Mouse (Mus musculus) neutrophil, adult 83 days (primary cell): ENCODE data around the gene Spast. TPM values are rescaled to one million over a fixed set of nuclear protein-coding genes. Genes with fewer than 3 reads are reported as not detected.

ENCODE experiments used
- total RNA-seq, 2 experiments: library from RNA; stranded (reverse); gene quantifications; one replicate each; pipeline ENCODE4 v1.2.4; 2023

Gene Spast
- 10 to 100 TPM; 21.4 TPM for total RNA-seq

GRCm38 (mm10) chr17:74338937-74339804 is at the start of gene Spast:
Spast (plus strand) TSS chr17:74338987.

GRCm38 (mm10) chr17:74295026-74295970 is 43.5 kb upstream of the Spast start, which contains the start of gene Memo1:
Memo1 (minus strand) TSS chr17:74295521.

GRCm38 (mm10) chr17:74323844-74324243 is 14.9 kb upstream of the Spast start, which contains the start of gene Dpy30:
Dpy30 (minus strand) TSS chr17:74323944.

GRCm38 (mm10) chr17:74395383-74396065 is 56.7 kb downstream of the Spast start, which contains the start of gene Slc30a6:
Slc30a6 (plus strand) TSS chr17:74395608.

Other genes starting within 250 kb of the Spast start
- 10 to 100 TPM; 35.2 to 43.2 TPM for gene Memo1, start 43.5 kb upstream of the Spast start, total RNA-seq
- gene Dpy30, start 15.0 kb upstream of the Spast start, total RNA-seq, result 10 to 100 TPM; 54.5 to 61.2 TPM
- 10 to 100 TPM; 10.4 to 11.4 TPM for gene Slc30a6, start 56.6 kb downstream of the Spast start, total RNA-seq
- 1 to 10 TPM; 5.4 TPM for gene Nlrc4, start 120.2 kb downstream of the Spast start, total RNA-seq
- 10 to 100 TPM; 37.1 to 41.2 TPM for gene Yipf4, start 150.5 kb downstream of the Spast start, total RNA-seq
- gene Birc6, start 189.3 kb downstream of the Spast start, total RNA-seq, result 100 to 1,000 TPM in 1 of 2 experiments, 10 to 100 TPM in 1; 99.6 to 119 TPM